Comparison of ENCODE assay signal across 11 mouse cellular contexts in genomic region chr14:123202313-123202712, GRCm38 (mm10).
A peak's percentile ranks its signal among the peaks of the same experiment; 100 is the strongest.
DNase-seq lines count a peak whose midpoint lies in the region; ATAC-seq lines count a peak whose summit lies in the region.
"Had no signal": no experiment of that assay in that cellular context is flagged by ENCODE, and none has a peak within 500 bp of the region (broad histone marks: within the 10 kb centered on the region; RNA-seq: fewer than 3 reads in every experiment).

No protein-coding gene starts in this region.

- no peaks in the 10 kb centered on the region for H3K36me3 ChIP-seq in heart, embryonic 14.5 days (ENCODE audit: control insufficient read depth, insufficient read depth, low read length)
- no peaks in the 10 kb centered on the region for H3K36me3 ChIP-seq in lung, embryonic 15.5 days
- H3K36me3 ChIP-seq in stomach, embryonic 15.5 days: no peaks in the 10 kb centered on the region
- H3K36me3 ChIP-seq: neural tube, embryonic 12.5 days had no signal

- peak overlapping the region; percentile 50 for H3K4me2 ChIP-seq in heart, embryonic 14.5 days (ENCODE audit: low read length)
- peak overlapping the region; percentile 29 for H3K4me2 ChIP-seq in lung, embryonic 15.5 days
- peak overlapping the region; percentile 32 for H3K4me2 ChIP-seq in stomach, embryonic 15.5 days
- H3K4me2 ChIP-seq: neural tube, embryonic 12.5 days had no signal

- 68% methylated on average over 4 of the region's 4 CpGs for WGBS in heart, embryonic 14.5 days
- WGBS in lung, embryonic 15.5 days: 42% methylated on average over 4 of the region's 4 CpGs
- 40% methylated on average over 4 of the region's 4 CpGs for WGBS in stomach, embryonic 15.5 days

- H3K4me1 ChIP-seq in heart, embryonic 14.5 days (ENCODE audit: control insufficient read depth in 2 of 2, insufficient read depth in 2 of 2, low read length in 2 of 2): peaks cover 4 to 5% of the 10 kb centered on the region in 2 experiments; a peak in 2 of 4 replicates
- peaks cover 14% of the 10 kb centered on the region for H3K4me1 ChIP-seq in lung, embryonic 15.5 days
- no peaks in the 10 kb centered on the region for H3K4me1 ChIP-seq in stomach, embryonic 15.5 days
- H3K4me1 ChIP-seq: neural tube, embryonic 12.5 days had no signal

- no peaks in the 10 kb centered on the region for H3K27me3 ChIP-seq in heart, embryonic 14.5 days (ENCODE audit: control insufficient read depth, insufficient read depth, low read length)
- no peaks in the 10 kb centered on the region for H3K27me3 ChIP-seq in lung, embryonic 15.5 days
- no peaks in the 10 kb centered on the region for H3K27me3 ChIP-seq in stomach, embryonic 15.5 days (replicated peaks)
- H3K27me3 ChIP-seq: neural tube, embryonic 12.5 days had no signal

- no peaks in the 10 kb centered on the region for H3K9me3 ChIP-seq in heart, embryonic 14.5 days (ENCODE audit: control insufficient read depth, low read length)
- no peaks in the 10 kb centered on the region for H3K9me3 ChIP-seq in lung, embryonic 15.5 days
- H3K9me3 ChIP-seq in stomach, embryonic 15.5 days: no peaks in the 10 kb centered on the region
- H3K9me3 ChIP-seq: neural tube, embryonic 12.5 days had no signal

- no peak overlapping the region; a peak in 1 of 4 replicates for H3K27ac ChIP-seq in heart, embryonic 14.5 days (replicated peaks in 1 of 2; ENCODE audit: control insufficient read depth in 1 of 2, insufficient read depth in 1 of 2, low read depth in 2 of 2, low read length in 2 of 2)
- H3K27ac ChIP-seq in lung, embryonic 15.5 days: peak overlapping the region; percentile 68
- H3K27ac ChIP-seq in stomach, embryonic 15.5 days: no peak overlapping the region
- H3K27ac ChIP-seq: neural tube, embryonic 12.5 days had no signal

- no peak overlapping the region for H3K4me3 ChIP-seq in heart, embryonic 14.5 days (ENCODE audit: control insufficient read depth in 1 of 2, insufficient read depth in 1 of 2, low read depth in 1 of 2, low read length in 2 of 2)
- H3K4me3 ChIP-seq in lung, embryonic 15.5 days: peak overlapping the region; percentile 0; the same call in 1 of the 2 replicates
- no peak overlapping the region for H3K4me3 ChIP-seq in stomach, embryonic 15.5 days (replicated peaks)
- H3K4me3 ChIP-seq: neural tube, embryonic 12.5 days had no signal

- ATAC-seq in heart, embryonic 14.5 days (ENCODE audit: insufficient number of reproducible peaks, insufficient read depth, low FRiP score, low read depth): no peak
- ATAC-seq in lung, embryonic 15.5 days (ENCODE audit: borderline replicate concordance, extremely low read depth, low FRiP score, low TSS enrichment): peak; percentile 47; the same call in 1 of the 2 replicates
- ATAC-seq in stomach, embryonic 15.5 days (ENCODE audit: insufficient read depth, low FRiP score, low read depth): no peak
- ATAC-seq: inflammation-experienced regulatory T-cells, adult 6 months had no signal

- no peak overlapping the region for H3K9ac ChIP-seq in heart, embryonic 14.5 days (ENCODE audit: low read length)
- no peak overlapping the region for H3K9ac ChIP-seq in lung, embryonic 15.5 days
- H3K9ac ChIP-seq in stomach, embryonic 15.5 days: no peak overlapping the region
- H3K9ac ChIP-seq: neural tube, embryonic 12.5 days had no signal

- DNase-seq in heart, adult 11 months: no peak
- DNase-seq in lung, postnatal 14 days: no peak
- peak; percentile 69 for DNase-seq in fibroblast of lung, adult 2 months (ENCODE audit: low read depth)
- no peak for DNase-seq in right cerebral cortex, postnatal 10 days (ENCODE audit: low spot score in 2 of 2)
- DNase-seq in thymus, postnatal 25 days: no peak
- DNase-seq: thymus, postnatal 4 days had no signal
